8 mouse cellular contexts compared by ENCODE assay signal in the genomic region with DNA sequence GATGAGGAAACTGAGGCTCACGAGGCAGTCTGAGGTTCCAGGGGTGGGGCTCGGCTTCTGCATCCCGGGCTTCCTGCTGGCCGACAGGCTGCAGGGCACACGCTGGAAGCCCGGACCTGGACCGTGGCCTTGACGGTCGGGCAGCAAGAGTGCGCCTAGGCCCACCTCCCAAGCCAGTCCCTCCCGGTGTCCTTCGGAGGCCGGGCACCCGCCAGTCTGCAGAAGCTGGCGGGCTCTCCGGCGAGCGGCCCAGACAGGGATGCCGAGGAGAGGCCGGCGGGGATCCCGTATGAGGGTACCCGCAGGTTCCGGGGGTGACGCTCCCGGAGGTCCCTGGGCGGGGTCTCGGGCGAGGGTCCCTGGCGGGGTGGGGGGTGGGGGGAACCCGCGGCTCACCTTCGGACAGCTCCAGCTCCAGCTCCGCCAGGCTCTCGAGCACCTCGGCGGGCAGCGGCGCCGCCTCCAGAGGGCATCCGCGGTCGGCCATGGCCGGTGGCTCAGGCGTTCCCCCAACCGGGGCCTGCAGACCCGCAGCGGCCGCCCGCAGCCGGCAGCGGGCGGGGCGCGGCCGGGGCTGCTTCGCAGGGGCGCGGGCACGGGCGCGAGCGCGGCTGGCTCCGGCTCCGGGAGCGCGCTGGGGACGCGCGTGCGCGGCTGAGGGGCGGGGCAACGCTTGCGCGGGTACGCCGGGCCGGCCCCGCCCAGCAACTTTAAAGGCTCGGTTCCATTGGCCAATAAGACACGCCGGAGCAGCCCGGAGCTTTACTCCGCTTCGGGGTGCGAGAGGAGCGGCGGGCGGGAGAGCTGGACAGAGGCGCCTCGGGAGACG. TPM values are rescaled to one million over a fixed set of nuclear protein-coding genes. Genes with fewer than 3 reads are reported as not detected.
A peak's percentile ranks its signal among the peaks of the same experiment; 100 is the strongest.
DNase-seq lines count a peak whose midpoint lies in the region; ATAC-seq lines count a peak whose summit lies in the region.

A gene (minus strand): TSS at position 581 of the 829 bp plus-strand sequence.

- WGBS in hindbrain, embryonic 13.5 days = under 1% methylated on average over 82 of the region's 94 CpGs

- DNase-seq in NIH3T3 (ENCODE audit: low read depth) = peak; percentile 98
- DNase-seq in cerebellum, postnatal 10 days = peak; percentile 98 to 99
- peak; percentile 78 to 92 for DNase-seq in frontal cortex, postnatal 14 days (ENCODE audit: low spot score in 2 of 2)
- DNase-seq in layer of hippocampus, postnatal 25 days (ENCODE audit: extremely low spot score in 1 of 2, low spot score in 1 of 2) = peak; percentile 90 to 91
- peak; percentile 94 for DNase-seq in lung, postnatal 25 days (ENCODE audit: low spot score)
- DNase-seq in retina, embryonic 14.5 days (ENCODE audit: low spot score) = peak; percentile 92
- peak; percentile 99 for DNase-seq in thymus, postnatal 4 days

- ATAC-seq in hindbrain, embryonic 13.5 days (ENCODE audit: low FRiP score) = peak; percentile 95

- no peaks in the 10 kb centered on the region for H3K27me3 ChIP-seq in hindbrain, embryonic 13.5 days

- H3K27ac ChIP-seq in hindbrain, embryonic 13.5 days = peak within 1 kb of the TSS; percentile 94

- H3K9ac ChIP-seq in hindbrain, embryonic 13.5 days = peak within 1 kb of the TSS; percentile 96

- peak within 1 kb of the TSS; percentile 89 for H3K4me3 ChIP-seq in hindbrain, embryonic 13.5 days

- no peaks in the 10 kb centered on the region for H3K9me3 ChIP-seq in hindbrain, embryonic 13.5 days

- peaks cover 11% of the 10 kb centered on the region; the same call in 1 of the 2 replicates for H3K36me3 ChIP-seq in hindbrain, embryonic 13.5 days

- H3K4me1 ChIP-seq in hindbrain, embryonic 13.5 days (replicated peaks) = peaks cover 32% of the 10 kb centered on the region

- peak within 1 kb of the TSS; percentile 77 for H3K4me2 ChIP-seq in hindbrain, embryonic 13.5 days

RNA-seq across cellular contexts. Expression of the gene that starts here (rescaled TPM):
- 14.9 and 16.5 TPM in 2 replicates for polyA plus RNA-seq in hindbrain, embryonic 13.5 days (2015; fragmentation: Nextera tagmentation; extraction: Ambion mirVana)
- 10 to 100 TPM; 55.2 to 56.6 TPM for total RNA-seq in layer of hippocampus, postnatal 25 days (2021)

Comparison
In these comparisons a context has a peak if more than half of its experiments do, and no peak if none do; other contexts are left out.
1. Peak in every context shown above with its lines: DNase-seq, ATAC-seq, H3K4me3 ChIP-seq and H3K27ac ChIP-seq.